Mouse (Mus musculus): ENCODE measurements at regions not wholly inside any gene's neighbourhood (a gene's known extent, or its start where the extent isn't known, plus 50 kb on each side); places are given as distances from the start of the nearest gene placed in this dataset.

- DNase-seq (ENCODE audit: low spot score): no peak
These were observed 322.4 kb downstream of the Tfec start for GRCm38 (mm10) chr6:16575875-16576274.

- DNase-seq (ENCODE audit: low spot score): peak; percentile 40
These were observed 325.4 kb downstream of the Tfec start for GRCm38 (mm10) chr6:16572828-16573227.

GRCm38 (mm10) chr6:16551945-16552673 lies 346.1 kb downstream of the Tfec start:
- DNase-seq (ENCODE audit: low spot score): no peak

GRCm38 (mm10) chr6:16551131-16551530 lies 347.1 kb downstream of the Tfec start:
- no peak for DNase-seq (ENCODE audit: low spot score)

- peak; percentile 56 for DNase-seq (ENCODE audit: low spot score)
These were observed 347.8 kb downstream of the Tfec start for GRCm38 (mm10) chr6:16550445-16550844.

GRCm38 (mm10) chr6:16514054-16514453 lies 384.2 kb downstream of the Tfec start:
- DNase-seq (ENCODE audit: low spot score): no peak

- DNase-seq (ENCODE audit: low spot score): no peak
These were observed 384.7 kb downstream of the Tfec start for GRCm38 (mm10) chr6:16513541-16513940.

GRCm38 (mm10) chr6:16503836-16504235 lies 394.4 kb downstream of the Tfec start:
- no peak for DNase-seq (ENCODE audit: low spot score)

GRCm38 (mm10) chr6:16487015-16487630 lies 411.1 kb downstream of the Tfec start:
- DNase-seq (ENCODE audit: low spot score): no peak

GRCm38 (mm10) chr6:16483295-16483694 lies 414.9 kb downstream of the Tfec start:
- no peak for DNase-seq (ENCODE audit: low spot score)

GRCm38 (mm10) chr6:16468693-16469375 lies 429.4 kb downstream of the Tfec start:
- no peak for DNase-seq (ENCODE audit: low spot score)

- DNase-seq (ENCODE audit: low spot score): no peak
These were observed 440.0 kb downstream of the Tfec start for GRCm38 (mm10) chr6:16458279-16458678.
